Mouse (Mus musculus): ENCODE results near the gene Gla. TPM values are rescaled to one million over a fixed set of nuclear protein-coding genes. Genes with fewer than 3 reads are reported as not detected.

Gene Gla
- total RNA-seq, 1 experiment: 17.2 TPM

GRCm38 (mm10) chrX:134641000-134641760, 40.3 kb upstream of the Gla start:
- H3K9me3 ChIP-seq (ENCODE audit: control insufficient read depth, insufficient read depth, low read depth, low read length): no peaks in the 10 kb centered on the region
- H3K27ac ChIP-seq (ENCODE audit: insufficient read depth, low read depth, low read length, poor library complexity, severe bottlenecking): no peak overlapping the region
- in situ Hi-C loops (cut with MboI; ENCODE audit: low sequenced_read_pairs in 2 of 2, unreplicated experiment in 2 of 2): loop anchor here in 1 of 2 experiments (25.0 kb wide), 1 partner anchor 271 kb away; no protein-coding TSS in a partner anchor
- H3K9ac ChIP-seq (ENCODE audit: insufficient read depth, low read depth, low read length, poor library complexity, severe bottlenecking): no peak overlapping the region
- no peak for DNase-seq (ENCODE audit: low read depth, low spot score)
- TF ChIP-seq CHD2 (IDR thresholded peaks at IDR 0.05; ENCODE audit: low read depth, low read length): no peak
- no peak for TF ChIP-seq HCFC1 (IDR thresholded peaks at IDR 0.05; ENCODE audit: borderline replicate concordance, insufficient read depth, low read length)
- no peak for TF ChIP-seq MAFK (IDR thresholded peaks at IDR 0.05; ENCODE audit: insufficient read depth, low read depth, low read length)
- no peak for TF ChIP-seq ZNF384 (IDR thresholded peaks at IDR 0.05; ENCODE audit: low read depth, low read length)
- TF ChIP-seq ZC3H11A (IDR thresholded peaks at IDR 0.05; ENCODE audit: borderline replicate concordance, low read depth, low read length): no peak
- H3K4me3 ChIP-seq (ENCODE audit: insufficient read depth in 1 of 2, low read depth in 1 of 2, low read length in 2 of 2, poor library complexity in 1 of 2, severe bottlenecking in 1 of 2): no peak overlapping the region
- H3K36me3 ChIP-seq (ENCODE audit: control insufficient read depth, insufficient read depth, low read length, poor library complexity, severe bottlenecking): no peaks in the 10 kb centered on the region
- no peaks in the 10 kb centered on the region for H3K4me1 ChIP-seq (ENCODE audit: control insufficient read depth in 2 of 2, insufficient read depth in 2 of 2, low read length in 2 of 2, poor library complexity in 1 of 2)

DNA sequence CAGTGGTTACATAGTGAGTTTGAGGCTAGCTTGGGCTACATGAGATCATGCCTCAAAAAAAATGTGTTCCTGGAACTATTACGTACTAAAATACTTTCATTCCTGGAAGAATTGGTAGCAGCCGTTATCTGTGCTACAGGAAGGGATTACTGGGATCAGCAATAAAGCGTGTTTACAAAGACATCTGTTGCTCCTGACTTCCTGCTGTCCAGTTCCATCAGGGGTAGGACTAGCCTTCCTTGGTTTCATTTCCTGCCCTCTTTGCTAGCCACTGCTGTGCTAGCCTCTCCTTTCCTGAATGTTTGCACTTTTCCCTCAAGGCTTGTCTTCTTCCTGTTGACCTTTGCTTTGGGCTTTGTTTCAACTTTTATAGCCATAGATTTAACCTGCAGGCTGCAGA, 34.9 kb upstream of the Gla start:
- H3K9me3 ChIP-seq (ENCODE audit: control insufficient read depth, insufficient read depth, low read depth, low read length): no peaks in the 10 kb centered on the region
- H3K9ac ChIP-seq (ENCODE audit: insufficient read depth, low read depth, low read length, poor library complexity, severe bottlenecking): no peak overlapping the region
- in situ Hi-C loops (cut with MboI; ENCODE audit: low sequenced_read_pairs in 2 of 2, unreplicated experiment in 2 of 2): loop anchor here in 1 of 2 experiments (25.0 kb wide), 1 partner anchor 276 kb away; no protein-coding TSS in a partner anchor
- DNase-seq (ENCODE audit: low read depth, low spot score): no peak
- TF ChIP-seq ZNF384 (IDR thresholded peaks at IDR 0.05; ENCODE audit: low read depth, low read length) (no peak), ZC3H11A (IDR thresholded peaks at IDR 0.05; ENCODE audit: borderline replicate concordance, low read depth, low read length) (no peak), MAFK (IDR thresholded peaks at IDR 0.05; ENCODE audit: insufficient read depth, low read depth, low read length) (no peak), HCFC1 (IDR thresholded peaks at IDR 0.05; ENCODE audit: borderline replicate concordance, insufficient read depth, low read length) (no peak), CHD2 (IDR thresholded peaks at IDR 0.05; ENCODE audit: low read depth, low read length) (no peak)
- no peak overlapping the region for H3K27ac ChIP-seq (ENCODE audit: insufficient read depth, low read depth, low read length, poor library complexity, severe bottlenecking)
- H3K4me1 ChIP-seq (ENCODE audit: control insufficient read depth in 2 of 2, insufficient read depth in 2 of 2, low read length in 2 of 2, poor library complexity in 1 of 2): 0 out of 4 replicates have a peak, but pooled peaks cover 0 to 1% of the 10 kb centered on the region in 2 experiments
- no peak overlapping the region for H3K4me3 ChIP-seq (ENCODE audit: insufficient read depth in 1 of 2, low read depth in 1 of 2, low read length in 2 of 2, poor library complexity in 1 of 2, severe bottlenecking in 1 of 2)
- H3K36me3 ChIP-seq (ENCODE audit: control insufficient read depth, insufficient read depth, low read length, poor library complexity, severe bottlenecking): no peaks in the 10 kb centered on the region

- in situ Hi-C loops (cut with MboI; ENCODE audit: low sequenced_read_pairs in 2 of 2, unreplicated experiment in 2 of 2): loop anchor here in 1 of 2 experiments (25.0 kb wide), 1 partner anchor 277 kb away; no protein-coding TSS in a partner anchor
- Histone ChIP-seq H3K27ac (ENCODE audit: insufficient read depth, low read depth, low read length, poor library complexity, severe bottlenecking) (no peak overlapping the region), H3K9ac (ENCODE audit: insufficient read depth, low read depth, low read length, poor library complexity, severe bottlenecking) (no peak overlapping the region), H3K4me3 (ENCODE audit: insufficient read depth in 1 of 2, low read depth in 1 of 2, low read length in 2 of 2, poor library complexity in 1 of 2, severe bottlenecking in 1 of 2) (no peak overlapping the region), H3K4me1 (ENCODE audit: control insufficient read depth in 2 of 2, insufficient read depth in 2 of 2, low read length in 2 of 2, poor library complexity in 1 of 2) (0 out of 4 replicates have a peak, but pooled peaks cover 0 to 1% of the 10 kb centered on the region in 2 experiments), H3K36me3 (ENCODE audit: control insufficient read depth, insufficient read depth, low read length, poor library complexity, severe bottlenecking) (no peaks in the 10 kb centered on the region), H3K9me3 (ENCODE audit: control insufficient read depth, insufficient read depth, low read depth, low read length) (no peaks in the 10 kb centered on the region)
- DNase-seq (ENCODE audit: low read depth, low spot score): no peak
- TF ChIP-seq ZNF384 (IDR thresholded peaks at IDR 0.05; ENCODE audit: low read depth, low read length) (0 out of 2 replicates have a peak, but pooled peaks have one; percentile 62), ZC3H11A (IDR thresholded peaks at IDR 0.05; ENCODE audit: borderline replicate concordance, low read depth, low read length) (no peak)
Measured at GRCm38 (mm10) chrX:134635111-134635510, 34.2 kb upstream of the Gla start.

DNA sequence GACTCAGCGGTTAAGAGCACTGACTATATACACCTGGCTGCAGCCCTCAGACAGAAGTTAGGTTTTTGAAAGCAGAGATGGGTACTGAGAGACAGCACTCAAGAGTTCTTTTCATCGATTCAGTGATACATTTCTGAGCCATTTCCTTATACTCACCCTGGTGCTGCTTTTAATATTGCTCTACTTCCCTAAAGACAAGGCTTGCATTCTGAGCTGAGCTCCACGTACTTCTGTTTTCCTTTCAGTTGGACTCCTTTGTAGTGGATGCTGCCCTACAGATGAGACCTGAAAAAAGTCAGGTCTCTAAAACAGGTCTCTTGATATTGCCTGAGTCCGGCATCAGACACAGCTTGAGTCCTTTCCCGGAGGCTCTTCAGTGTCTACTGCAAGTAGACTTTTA, 31.8 kb upstream of the Gla start:
- no peak overlapping the region for H3K9ac ChIP-seq (ENCODE audit: insufficient read depth, low read depth, low read length, poor library complexity, severe bottlenecking)
- in situ Hi-C loops (cut with MboI; ENCODE audit: low sequenced_read_pairs in 2 of 2, unreplicated experiment in 2 of 2): loop anchor here in 1 of 2 experiments (25.0 kb wide), 1 partner anchor 280 kb away; no protein-coding TSS in a partner anchor
- 0 out of 4 replicates have a peak, but pooled peaks cover 0 to 1% of the 10 kb centered on the region in 2 experiments for H3K4me1 ChIP-seq (ENCODE audit: control insufficient read depth in 2 of 2, insufficient read depth in 2 of 2, low read length in 2 of 2, poor library complexity in 1 of 2)
- DNase-seq (ENCODE audit: low read depth, low spot score): no peak
- H3K27ac ChIP-seq (ENCODE audit: insufficient read depth, low read depth, low read length, poor library complexity, severe bottlenecking): no peak overlapping the region
- no peak for TF ChIP-seq ZC3H11A (IDR thresholded peaks at IDR 0.05; ENCODE audit: borderline replicate concordance, low read depth, low read length)
- no peak overlapping the region for H3K4me3 ChIP-seq (ENCODE audit: insufficient read depth in 1 of 2, low read depth in 1 of 2, low read length in 2 of 2, poor library complexity in 1 of 2, severe bottlenecking in 1 of 2)
- H3K9me3 ChIP-seq (ENCODE audit: control insufficient read depth, insufficient read depth, low read depth, low read length): no peaks in the 10 kb centered on the region
- no peaks in the 10 kb centered on the region for H3K36me3 ChIP-seq (ENCODE audit: control insufficient read depth, insufficient read depth, low read length, poor library complexity, severe bottlenecking)

Measured in ES-E14 (cell line).